Mouse (Mus musculus) liver, embryonic 14.5 days (tissue): Measurements from ENCODE around the gene Hoxb8.

Source experiments
- CTCF ChIP-seq: IDR thresholded peaks from 2 replicates; pipeline ENCODE4 v1.5.1; 2016; ENCODE audit warnings: antibody characterized with exemption, low read depth, control low read depth
- EP300 ChIP-seq: IDR thresholded peaks from 2 replicates; pipeline ENCODE4 v1.6.1; 2016; ENCODE audit warnings: antibody characterized with exemption, low read depth

GRCm38 (mm10) chr11:96299781-96300180 lies 18.1 kb downstream of the Hoxb8 start:
- no peak for TF ChIP-seq CTCF
- TF ChIP-seq EP300, result no peak
